In genomic region chr17:12921073-12921472, GRCm38 (mm10) we compare ENCODE assay signal across 32 mouse cellular contexts. TPM values are rescaled to one million over a fixed set of nuclear protein-coding genes. Genes with fewer than 3 reads are reported as not detected.
A peak's percentile ranks its signal among the peaks of the same experiment; 100 is the strongest.
DNase-seq lines count a peak whose midpoint lies in the region; TF ChIP-seq lines count a peak whose summit lies in the region.
"Had no signal": no experiment of that assay in that cellular context is flagged by ENCODE, and none has a peak within 500 bp of the region (broad histone marks: within the 10 kb centered on the region; RNA-seq: fewer than 3 reads in every experiment).

No protein-coding gene starts in this region.

- peaks cover 48% of the 10 kb centered on the region for H3K79me2 ChIP-seq in macrophage (ENCODE audit: inconsistent target)

- no peak for TF ChIP-seq POLR2A in lung, adult 2 months (IDR thresholded peaks at IDR 0.05; ENCODE audit: borderline replicate concordance, extremely low read depth, low read depth, low read length)

- no peak for TF ChIP-seq CTCF in lung, adult 2 months (IDR thresholded peaks at IDR 0.05; ENCODE audit: insufficient read depth, low read length)

- no peaks in the 10 kb centered on the region for H3K4me1 ChIP-seq in lung, adult 2 months (ENCODE audit: control insufficient read depth, insufficient read depth, low read length)
- H3K4me1 ChIP-seq: embryonic facial prominence, embryonic 13.5 days; intestine, embryonic 15.5 days had no signal

- no peak overlapping the region for H3K4me3 ChIP-seq in lung, adult 2 months (replicated peaks; ENCODE audit: extremely low read depth, low read depth, low read length)
- no peak overlapping the region for H3K4me3 ChIP-seq in macrophage (ENCODE audit: inconsistent target)
- H3K4me3 ChIP-seq: embryonic facial prominence, embryonic 13.5 days; forebrain, embryonic 10.5 days; forebrain, embryonic 15.5 days; gastrocnemius, adult 2 months; intestine, embryonic 15.5 days; layer of hippocampus, adult 2 months had no signal

- peaks cover 48% of the 10 kb centered on the region for H3K36me3 ChIP-seq in macrophage (ENCODE audit: inconsistent target)
- peaks cover 14% of the 10 kb centered on the region; the same call in 1 of the 2 replicates for H3K36me3 ChIP-seq in splenic B cell, adult 2 months (ENCODE audit: control insufficient read depth, insufficient read depth, low read length, poor library complexity, severe bottlenecking)

- WGBS in lung, adult 2 months, result 92% methylated on average over 1 of the region's 1 CpGs
- 13% methylated on average over 1 of the region's 1 CpGs for WGBS in macrophage (ENCODE audit: missing documents)

- no peaks in the 10 kb centered on the region for H3K27me3 ChIP-seq in splenic B cell, adult 2 months (ENCODE audit: control insufficient read depth, insufficient read depth, low read length, poor library complexity, severe bottlenecking)
- H3K27me3 ChIP-seq: embryonic facial prominence, embryonic 13.5 days; forebrain, embryonic 15.5 days; intestine, embryonic 15.5 days had no signal

- DNase-seq in lung, postnatal 36 days, result peak; percentile 21
- DNase-seq in lung, adult 2 months, result no peak
- DNase-seq in B cell, adult 2 months, result peak; percentile 50 to 66
- peak; percentile 78 for DNase-seq in splenic B cell, adult 2 months (ENCODE audit: low read depth, low spot score)
- no peak for DNase-seq in embryo, embryonic 10.5 days (ENCODE audit: low spot score)
- no peak for DNase-seq in gastrocnemius, postnatal 14 days
- DNase-seq: adrenal gland, adult 8-10 months; cerebellum, adult 11 months; cerebellum, adult 9-10 months; cerebellum, postnatal 36 days; gastrocnemius, adult 2 months; heart, postnatal 14 days; kidney, adult 2 months; kidney, postnatal 36 days; left cerebral cortex, postnatal 4 days; lung, embryonic 14.5 days; lung, postnatal 14 days; midbrain, embryonic 14.5 days; right cerebral cortex, adult 18-20 months; right cerebral cortex, postnatal 4 days; thymus, adult 18-20 months; thymus, postnatal 25 days had no signal

- peak overlapping the region; percentile 27 for H3K27ac ChIP-seq in macrophage
- H3K27ac ChIP-seq: embryonic facial prominence, embryonic 13.5 days; forebrain, embryonic 10.5 days; forebrain, embryonic 15.5 days; gastrocnemius, adult 2 months; hindbrain, postnatal 0 days; intestine, embryonic 15.5 days; layer of hippocampus, adult 2 months; liver, embryonic 14.5 days; stomach, postnatal 0 days had no signal

- intact Hi-C loops in gastrocnemius, postnatal 14 days (cut with DNase I; ENCODE audit: low total_unique reads), result no loop called here

RNA-seq across cellular contexts. Expression of gene Mrpl18, which starts 4.9 kb away (rescaled TPM):
- 18.8 and 19.3 TPM in 2 replicates for polyA plus RNA-seq in lung, adult 2 months (2012; rRNA removed)
- total RNA-seq in macrophage (2018; cell fraction: chromatin; rRNA removed), result 10 to 100 TPM in 19 of 26 experiments, 1 to 10 TPM in 7; 2.6 to 32.9 (median 16.1) TPM
- 10 to 100 TPM; 35.6 to 81.9 (median 57.2) TPM for total RNA-seq in macrophage (2018; cell fraction: cytosol; rRNA removed)
- total RNA-seq in macrophage (2018; cell fraction: nucleus; rRNA removed), result 10 to 100 TPM in 21 of 26 experiments, 1 to 10 TPM in 5; 6.8 to 60.6 (median 17.8) TPM
- 51.1 to 81.8 TPM (median 56.2 TPM) in 3 replicates for polyA plus RNA-seq in macrophage (2018)
- 10 to 100 TPM; 86.2 to 87.2 TPM for total RNA-seq in gastrocnemius, postnatal 14 days (2021)

RNA-seq across cellular contexts. Expression of gene Tcp1, which starts 5.6 kb away (rescaled TPM):
- 39.7 and 47.7 TPM in 2 replicates for polyA plus RNA-seq in lung, adult 2 months (2012; rRNA removed)
- 100 to 1,000 TPM in 4 of 26 experiments, 10 to 100 TPM in 22; 61.2 to 130 (median 86.4) TPM for total RNA-seq in macrophage (2018; cell fraction: chromatin; rRNA removed)
- total RNA-seq in macrophage (2018; cell fraction: cytosol; rRNA removed), result 100 to 1,000 TPM in 25 of 26 experiments, 10 to 100 TPM in 1; 98.4 to 146 (median 119) TPM
- 100 to 1,000 TPM in 14 of 26 experiments, 10 to 100 TPM in 12; 72.9 to 163 (median 102) TPM for total RNA-seq in macrophage (2018; cell fraction: nucleus; rRNA removed)
- 108 to 202 TPM (median 164 TPM) in 3 replicates for polyA plus RNA-seq in macrophage (2018)
- 100 to 1,000 TPM; 205 to 212 TPM for total RNA-seq in gastrocnemius, postnatal 14 days (2021)

RNA-seq across cellular contexts. Expression of gene Pnldc1, which starts 11.0 kb away (rescaled TPM):
- 1.3 and 1.9 TPM in 2 replicates for polyA plus RNA-seq in lung, adult 2 months (2012; rRNA removed)
- 1 to 10 TPM in 20 of 26 experiments, under 1 TPM in 3, not detected in 3; 0.43 to 8.0 (median 2.8) TPM for total RNA-seq in macrophage (2018; cell fraction: chromatin; rRNA removed)
- under 1 TPM in 17 of 26 experiments, not detected in 9; 0.05 to 0.42 (median 0.26) TPM for total RNA-seq in macrophage (2018; cell fraction: cytosol; rRNA removed)
- 1 to 10 TPM in 16 of 26 experiments, under 1 TPM in 7, not detected in 3; 0.40 to 5.4 (median 1.7) TPM for total RNA-seq in macrophage (2018; cell fraction: nucleus; rRNA removed)
- 0.09 to 0.41 TPM in 2 of 3 replicates, not detected in the other for polyA plus RNA-seq in macrophage (2018)
- under 1 TPM; 0.14 to 0.91 TPM for total RNA-seq in gastrocnemius, postnatal 14 days (2021)
- total RNA-seq: megakaryocyte-erythroid progenitor cell, adult 5-6 weeks had no signal

RNA-seq across cellular contexts. Expression of gene Acat3, which starts 19.3 kb away (rescaled TPM):
- polyA plus RNA-seq in lung, adult 2 months (2012; rRNA removed), result 0.24 and 0.51 TPM in 2 replicates
- 1 to 10 TPM in 5 of 26 experiments, under 1 TPM in 2, not detected in 19; 0.71 to 6.1 (median 2.7) TPM for total RNA-seq in macrophage (2018; cell fraction: chromatin; rRNA removed)
- under 1 TPM in 13 of 26 experiments, not detected in 13; 0.07 to 0.43 (median 0.13) TPM for total RNA-seq in macrophage (2018; cell fraction: cytosol; rRNA removed)
- 1 to 10 TPM in 3 of 26 experiments, under 1 TPM in 3, not detected in 20; 0.40 to 7.9 (median 1.0) TPM for total RNA-seq in macrophage (2018; cell fraction: nucleus; rRNA removed)
- 0.39 TPM in 1 of 3 replicates, not detected in the others for polyA plus RNA-seq in macrophage (2018)
- total RNA-seq in gastrocnemius, postnatal 14 days (2021), result not detected
- total RNA-seq: gastrocnemius, adult 2 months had no signal

RNA-seq across cellular contexts. Expression of gene Acat2, which starts 39.5 kb away (rescaled TPM):
- 13.0 and 19.4 TPM in 2 replicates for polyA plus RNA-seq in lung, adult 2 months (2012; rRNA removed)
- total RNA-seq in macrophage (2018; cell fraction: chromatin; rRNA removed), result 10 to 100 TPM in 2 of 26 experiments, 1 to 10 TPM in 24; 2.7 to 12.9 (median 5.5) TPM
- 10 to 100 TPM in 20 of 26 experiments, 1 to 10 TPM in 6; 7.1 to 18.9 (median 13.1) TPM for total RNA-seq in macrophage (2018; cell fraction: cytosol; rRNA removed)
- 10 to 100 TPM in 5 of 26 experiments, 1 to 10 TPM in 21; 4.3 to 24.3 (median 7.2) TPM for total RNA-seq in macrophage (2018; cell fraction: nucleus; rRNA removed)
- polyA plus RNA-seq in macrophage (2018), result 7.0 to 21.1 TPM (median 15.6 TPM) in 3 replicates
- total RNA-seq in gastrocnemius, postnatal 14 days (2021), result 1 to 10 TPM; 4.7 to 6.4 TPM

Comparison
In these comparisons a context has a peak if more than half of its experiments do, and no peak if none do; other contexts are left out.
1. DNase-seq: peak in lung, postnatal 36 days (single experiment), B cell, adult 2 months (2 of 2) and splenic B cell, adult 2 months (single experiment); none in lung, adult 2 months (single experiment), embryo, embryonic 10.5 days (single experiment) and gastrocnemius, postnatal 14 days (single experiment).